In genomic region chr7:16108886-16109542, GRCm38 (mm10) we compare ENCODE assay signal across 20 mouse cellular contexts. TPM values are rescaled to one million over a fixed set of nuclear protein-coding genes. Genes with fewer than 3 reads are reported as not detected.
DNase-seq lines count a peak whose midpoint lies in the region; TF ChIP-seq lines count a peak whose summit lies in the region.
"Had no signal": no experiment of that assay in that cellular context is flagged by ENCODE, and none has a peak within 500 bp of the region (broad histone marks: within the 10 kb centered on the region; RNA-seq: fewer than 3 reads in every experiment).

No protein-coding gene starts in this region.

- H3K27ac ChIP-seq in gastrocnemius, adult 2 months, result peak overlapping the region; percentile 40; the same call in 1 of the 2 replicates
- H3K27ac ChIP-seq in left cerebral cortex, adult 2 months, result peak overlapping the region; percentile 94
- H3K27ac ChIP-seq: embryonic facial prominence, embryonic 15.5 days; forebrain, embryonic 10.5 days; heart, embryonic 10.5 days; hindbrain, embryonic 13.5 days; hindbrain, postnatal 0 days had no signal

- intact Hi-C loops in gastrocnemius, adult 2 months (cut with DNase I), result no loop called here
- intact Hi-C loops in left cerebral cortex, adult 2 months (cut with DNase I), result no loop called here
- intact Hi-C loops in left cerebral cortex, postnatal 14 days (cut with DNase I), result no loop called here

- TF ChIP-seq CTCF in gastrocnemius, adult 2 months (IDR thresholded peaks at IDR 0.05), result no peak
- TF ChIP-seq CTCF in left cerebral cortex, adult 2 months (IDR thresholded peaks at IDR 0.05), result no peak

- peak; percentile 61 for DNase-seq in cerebellum, adult 9-11 months
- DNase-seq in cerebellum, postnatal 4 days (ENCODE audit: low spot score in 2 of 2), result no peak
- no peak for DNase-seq in gastrocnemius, adult 2 months
- no peak for DNase-seq in gastrocnemius, adult 8-10 months (ENCODE audit: low spot score in 2 of 2)
- no peak for DNase-seq in left cerebral cortex, adult 2 months (ENCODE audit: extremely low spot score in 1 of 2, low spot score in 2 of 2)
- DNase-seq in left cerebral cortex, postnatal 14 days (ENCODE audit: low spot score in 2 of 2), result no peak
- DNase-seq: adrenal gland, adult 2 months; adrenal gland, postnatal 25 days; embryo, embryonic 11 days; gastrocnemius, postnatal 10 days; heart, adult 18-20 months; heart, postnatal 10 days; heart, postnatal 4 days; kidney, adult 11 months had no signal

- H3K4me3 ChIP-seq in gastrocnemius, adult 2 months, result no peak overlapping the region
- no peak overlapping the region for H3K4me3 ChIP-seq in left cerebral cortex, adult 2 months
- H3K4me3 ChIP-seq: embryonic facial prominence, embryonic 15.5 days; erythroblast, embryonic 14.5 days; forebrain, embryonic 10.5 days; heart, embryonic 10.5 days; hindbrain, embryonic 13.5 days had no signal

RNA-seq across cellular contexts. Expression of gene Kptn, which starts 10.7 kb away (rescaled TPM):
- total RNA-seq in gastrocnemius, adult 2 months (2021), result 10 to 100 TPM; 10.3 to 16.0 TPM
- total RNA-seq in gastrocnemius, adult 8-10 months (2022), result 10 to 100 TPM; 10.7 to 13.4 (median 11.9) TPM
- 10 to 100 TPM; 42.9 to 46.3 TPM for total RNA-seq in left cerebral cortex, adult 2 months (2021)
- 10 to 100 TPM; 41.7 to 47.5 TPM for total RNA-seq in left cerebral cortex, postnatal 14 days (2021)

RNA-seq across cellular contexts. Expression of gene Napa, which starts 10.8 kb away (rescaled TPM):
- total RNA-seq in gastrocnemius, adult 2 months (2021), result 100 to 1,000 TPM in 1 of 2 experiments, 10 to 100 TPM in 1; 99.2 to 113 TPM
- total RNA-seq in gastrocnemius, adult 8-10 months (2022), result 100 to 1,000 TPM; 105 to 140 (median 115) TPM
- 100 to 1,000 TPM; 269 to 280 TPM for total RNA-seq in left cerebral cortex, adult 2 months (2021)
- total RNA-seq in left cerebral cortex, postnatal 14 days (2021), result 100 to 1,000 TPM; 241 to 246 TPM

RNA-seq across cellular contexts. Expression of gene Slc8a2, which starts 20.6 kb away (rescaled TPM):
- total RNA-seq in gastrocnemius, adult 2 months (2021), result under 1 TPM; 0.08 to 0.28 TPM
- total RNA-seq in gastrocnemius, adult 8-10 months (2022), result under 1 TPM; 0.07 to 0.19 (median 0.13) TPM
- 100 to 1,000 TPM; 226 TPM for total RNA-seq in left cerebral cortex, adult 2 months (2021)
- 100 to 1,000 TPM; 343 to 360 TPM for total RNA-seq in left cerebral cortex, postnatal 14 days (2021)

RNA-seq across cellular contexts. Expression of gene Zfp541, which starts 47.4 kb away (rescaled TPM):
- total RNA-seq in gastrocnemius, adult 2 months (2021), result not detected
- not detected for total RNA-seq in gastrocnemius, adult 8-10 months (2022)
- under 1 TPM; 0.77 to 0.97 TPM for total RNA-seq in left cerebral cortex, adult 2 months (2021)
- total RNA-seq in left cerebral cortex, postnatal 14 days (2021), result under 1 TPM; 0.40 to 0.59 TPM
- total RNA-seq: gastrocnemius, postnatal 10 days; heart, adult 18-20 months; heart, postnatal 10 days; heart, postnatal 4 days had no signal

Comparison
In these comparisons a context has a peak if more than half of its experiments do, and no peak if none do; other contexts are left out.
1. RNA of gene Slc8a2, which starts 20.6 kb away (total RNA-seq): 343 to 360 TPM in left cerebral cortex, postnatal 14 days and 226 TPM in left cerebral cortex, adult 2 months; 0.08 to 0.28 TPM in gastrocnemius, adult 2 months and 0.07 to 0.19 TPM in gastrocnemius, adult 8-10 months; every median in the first group is over 100 times any median in the second.